Mouse (Mus musculus) gastrocnemius, adult 8-10 months (tissue): ENCODE data around the gene AI413582. TPM values are rescaled to one million over a fixed set of nuclear protein-coding genes. Genes with fewer than 3 reads are reported as not detected.

Source experiments
- DNase-seq, 2 experiments: peaks; one replicate each; pipeline ENCODE4 v3.0.0; 2022; ENCODE audit warnings: low spot score in 2 of 2
- total RNA-seq, 4 experiments: library from RNA; stranded (reverse); gene quantifications; 2 replicates each; pipeline ENCODE4 v1.2.4; 2022

Gene AI413582
- total RNA-seq, 4 experiments from 2014 or later: 1.7 to 3.9 (median 2.8) TPM

DNA sequence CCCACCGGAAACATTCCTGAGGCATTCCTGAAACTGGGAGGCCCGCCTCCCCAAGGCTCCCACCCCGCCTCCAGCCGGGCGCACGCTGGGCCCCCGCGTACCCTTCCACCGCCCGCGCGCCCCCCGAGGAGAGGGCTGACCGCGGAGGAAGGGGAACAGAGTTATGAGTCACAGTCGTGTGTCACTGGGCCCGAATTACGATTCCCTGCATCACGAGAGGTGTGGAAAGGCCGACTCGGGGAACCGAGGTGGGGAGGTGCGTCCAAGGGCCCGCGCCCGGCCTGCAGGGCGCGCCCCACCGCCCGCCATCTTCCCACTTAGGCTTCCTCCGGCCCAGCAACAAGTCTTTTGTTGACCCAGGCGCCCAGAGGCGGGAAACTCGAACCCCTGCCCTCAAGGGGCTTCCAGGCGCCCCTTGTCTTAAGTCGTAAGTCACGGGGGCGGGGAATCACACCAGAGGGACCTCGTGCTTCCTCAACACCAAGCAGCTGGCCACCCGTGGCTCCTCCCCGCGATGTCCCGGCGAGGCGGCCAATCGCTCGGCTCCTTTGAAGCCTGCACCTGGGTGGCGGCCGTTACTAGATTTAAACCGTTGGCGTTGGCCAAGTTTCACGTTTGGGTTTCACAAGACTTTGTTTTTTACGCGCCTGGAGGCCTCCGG, 9.9 kb downstream of the AI413582 start:
- DNase-seq: no peak

DNA sequence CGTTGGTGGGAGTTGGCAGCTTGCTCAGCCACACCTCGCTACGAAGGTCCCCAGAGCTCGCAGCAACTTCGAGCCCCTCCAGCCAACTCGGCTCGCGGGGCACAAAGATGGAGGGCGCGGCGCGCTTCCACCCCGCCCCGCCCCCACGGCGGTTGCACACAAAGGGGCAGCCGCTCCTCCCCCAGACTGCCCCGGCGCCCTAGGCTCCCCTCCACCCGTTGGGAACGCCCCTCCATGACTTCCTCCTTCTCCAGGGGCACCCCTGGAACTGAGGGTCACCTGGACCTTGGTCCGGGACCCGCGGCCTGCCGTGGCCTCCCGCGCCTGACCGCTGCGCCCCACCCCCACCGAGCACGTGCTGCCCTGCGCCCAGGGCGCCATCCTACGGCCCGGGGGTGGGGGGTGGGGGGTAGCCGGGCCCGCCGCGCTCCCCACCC, 10.5 kb downstream of the AI413582 start:
- DNase-seq: no peak

DNA sequence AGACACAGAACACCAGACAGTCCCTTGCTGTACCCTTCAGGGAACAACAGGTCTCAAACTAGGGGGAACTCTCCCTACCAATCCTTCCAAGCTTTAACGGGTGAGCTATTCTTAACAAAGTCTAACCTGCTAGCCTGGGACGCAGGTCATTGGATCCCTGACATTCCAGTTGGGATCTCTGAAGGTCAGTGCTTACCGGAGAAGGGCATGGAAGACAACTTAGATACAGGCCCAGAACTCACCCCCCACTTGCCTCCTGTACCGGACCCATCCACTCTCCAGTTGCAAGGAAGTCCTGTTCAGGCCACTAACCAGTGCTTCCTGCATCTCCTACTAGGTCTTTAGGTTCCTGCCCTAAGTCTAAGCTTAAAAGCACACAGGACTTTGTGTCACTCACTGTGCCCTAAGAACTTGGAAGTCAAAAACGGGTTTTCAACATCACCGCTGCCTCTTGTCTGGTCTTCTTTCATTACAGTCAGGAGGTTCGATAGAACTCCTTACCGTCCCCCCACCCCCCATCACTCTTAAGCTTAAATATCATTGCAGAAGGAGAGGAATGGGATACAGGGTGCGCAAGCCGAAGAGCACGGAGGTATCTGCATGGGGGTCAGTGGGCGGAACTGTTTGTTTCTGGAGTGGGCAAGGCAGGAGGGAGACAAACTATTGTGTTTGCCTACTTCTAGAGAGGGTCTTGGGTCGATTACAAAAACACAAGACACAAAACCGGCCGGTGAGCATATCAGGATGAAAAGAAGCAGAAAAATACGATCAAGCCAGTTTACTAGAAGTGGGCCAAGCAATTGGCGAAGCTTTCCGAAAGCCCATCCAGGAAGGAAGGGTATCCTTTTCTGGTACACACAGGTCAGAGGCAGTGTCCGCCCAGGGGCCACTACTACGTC, 11.2 kb downstream of the AI413582 start:
- DNase-seq: no peak

DNA sequence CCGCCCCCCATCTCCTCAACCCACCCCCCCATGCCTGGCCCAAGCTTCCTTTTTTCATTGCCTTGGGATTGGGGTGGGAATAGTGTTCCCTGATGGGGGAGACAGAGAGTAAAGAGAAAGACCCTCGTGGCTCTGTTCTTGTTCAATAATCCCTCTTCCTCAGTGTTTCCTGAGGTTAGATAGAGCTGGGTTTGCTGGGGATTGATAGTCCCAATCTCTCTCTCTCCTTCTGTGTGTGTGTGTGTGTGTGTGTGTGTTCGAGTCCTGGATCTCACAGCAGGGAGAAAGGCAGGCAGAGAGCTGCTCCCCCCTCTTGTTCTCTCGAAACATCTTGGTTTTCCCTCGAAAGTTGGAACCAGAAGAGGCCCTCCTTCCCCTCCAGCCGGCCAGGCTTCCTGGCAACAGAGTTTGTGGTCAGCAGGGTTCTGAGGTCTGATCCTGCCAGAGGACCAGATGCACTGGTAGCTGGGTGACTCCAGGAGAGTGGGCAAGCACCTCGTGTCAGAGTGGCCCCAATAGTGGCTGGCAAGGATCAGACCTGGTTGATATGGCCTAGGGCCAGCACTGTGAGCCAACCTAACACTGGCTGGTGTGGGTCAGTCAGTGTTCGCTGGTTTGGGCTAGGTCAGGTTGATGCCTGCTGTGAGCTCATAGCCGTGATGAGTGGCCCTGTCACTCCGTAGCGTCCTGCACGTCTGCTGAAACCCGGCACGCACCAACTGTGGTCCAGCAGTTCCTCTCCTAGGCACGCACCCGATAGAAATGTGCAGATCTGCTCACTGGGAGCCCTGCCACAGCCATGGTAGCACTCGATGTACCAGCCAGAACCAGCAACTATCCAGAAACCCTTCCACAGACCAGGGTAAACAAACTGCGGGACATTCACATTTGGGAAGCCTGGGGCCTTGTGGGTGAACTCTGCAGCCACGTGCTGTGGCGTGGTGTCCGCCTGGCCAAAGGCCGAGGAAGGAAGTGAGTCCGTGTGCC, 13.0 kb downstream of the AI413582 start:
- no peak for DNase-seq

DNA sequence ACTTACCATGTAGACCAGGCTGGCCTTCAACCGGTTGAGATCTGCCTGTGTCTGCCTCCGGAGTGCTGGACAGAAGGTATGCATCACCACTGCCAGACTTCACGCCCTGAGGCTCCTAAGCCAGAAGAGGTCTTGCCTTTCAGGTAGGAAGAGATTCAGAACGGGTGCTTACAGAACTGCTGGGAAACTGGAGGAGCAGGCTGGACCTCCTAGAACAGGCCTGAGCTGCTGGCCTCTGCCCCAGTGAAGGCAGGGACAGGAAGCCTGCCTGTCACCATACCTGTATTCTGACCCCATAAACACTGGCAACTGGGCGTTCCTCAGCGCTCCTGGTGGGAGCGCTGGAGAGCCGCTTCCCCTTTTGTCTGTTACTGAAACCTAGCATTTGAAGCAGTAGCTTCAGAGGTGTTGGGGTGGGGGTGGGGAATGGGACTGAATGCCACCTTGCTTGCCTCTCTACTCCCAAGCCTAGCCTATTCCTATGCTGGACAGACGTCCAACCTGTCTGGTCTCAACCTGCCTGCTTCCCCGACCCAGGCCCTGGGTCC, 14.1 kb downstream of the AI413582 start:
- DNase-seq: no peak

DNA sequence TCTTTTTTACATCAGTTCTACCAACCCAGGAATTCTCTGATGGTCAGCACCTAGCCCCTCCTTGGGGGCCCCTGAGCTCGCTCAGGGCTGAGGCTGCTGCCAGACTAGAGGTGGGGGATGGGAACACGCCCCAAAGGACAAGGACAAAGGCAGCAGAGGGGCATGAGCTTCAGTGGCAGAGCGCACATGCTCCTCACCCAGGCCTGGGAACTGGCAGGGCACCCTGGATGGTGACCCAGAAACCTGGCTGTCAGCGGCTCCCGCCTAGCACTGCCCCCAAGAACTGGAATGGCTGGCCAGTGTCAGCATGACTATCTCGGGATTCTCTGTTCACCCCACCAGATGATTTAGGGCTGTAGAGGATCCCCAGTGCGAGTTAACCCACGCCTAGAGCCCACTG, 16.3 kb downstream of the AI413582 start:
- no peak for DNase-seq

DNA sequence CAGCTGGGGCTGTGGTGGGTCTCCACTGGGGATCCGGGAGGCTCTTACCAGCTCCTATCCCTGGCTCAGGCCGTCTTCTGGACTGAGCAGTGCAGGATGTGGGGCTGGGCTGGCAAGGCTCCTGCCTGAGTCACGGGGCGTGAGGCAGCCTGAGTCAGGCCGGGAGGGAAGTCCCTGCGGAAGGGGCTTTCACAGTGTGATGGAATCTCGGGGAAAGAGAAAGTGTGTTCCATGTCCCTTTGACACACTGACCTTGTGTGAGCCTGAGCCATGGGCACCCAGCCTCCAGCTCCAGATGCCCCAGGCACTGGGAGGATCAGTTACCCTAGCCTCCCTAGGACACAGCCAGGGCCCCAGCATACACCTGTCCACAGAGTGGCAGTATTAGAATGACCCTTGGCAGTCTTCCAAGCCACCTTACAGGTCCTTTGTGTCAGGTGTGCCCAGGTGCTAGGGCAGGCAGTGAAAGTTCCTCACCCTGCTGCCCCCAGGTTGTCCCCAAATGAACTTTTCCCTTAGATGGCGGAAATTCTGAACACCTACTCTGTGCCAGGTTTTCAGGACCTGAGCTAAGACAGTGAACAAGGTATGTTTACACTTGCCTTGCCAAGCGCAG, 18.2 kb downstream of the AI413582 start:
- no peak for DNase-seq

DNA sequence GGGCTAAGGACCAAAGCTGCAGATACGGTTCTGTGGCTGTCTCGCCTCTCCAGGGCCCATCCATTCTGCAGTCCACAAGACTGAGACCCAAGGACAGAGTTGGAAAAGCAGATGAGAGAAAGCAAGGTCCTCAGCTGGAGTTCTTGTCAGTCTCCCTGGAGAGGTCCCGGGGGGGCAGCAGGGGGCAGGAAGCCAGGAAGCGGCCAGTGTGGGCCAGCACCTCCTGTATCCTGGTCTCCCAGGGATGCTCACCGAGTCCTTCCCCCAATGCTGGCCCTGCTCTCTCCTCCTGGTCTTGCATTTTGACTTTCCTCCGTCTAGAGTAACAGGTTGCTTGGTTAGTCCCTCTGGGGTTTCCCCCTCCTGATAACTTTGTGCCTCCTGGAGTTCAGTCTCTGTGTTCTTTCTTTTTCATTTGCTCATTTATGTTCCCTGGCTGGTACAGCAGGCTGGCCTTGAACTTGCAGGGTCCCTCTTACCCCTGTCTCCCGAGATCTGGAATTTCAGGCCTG, 18.9 kb downstream of the AI413582 start:
- DNase-seq: no peak

DNA sequence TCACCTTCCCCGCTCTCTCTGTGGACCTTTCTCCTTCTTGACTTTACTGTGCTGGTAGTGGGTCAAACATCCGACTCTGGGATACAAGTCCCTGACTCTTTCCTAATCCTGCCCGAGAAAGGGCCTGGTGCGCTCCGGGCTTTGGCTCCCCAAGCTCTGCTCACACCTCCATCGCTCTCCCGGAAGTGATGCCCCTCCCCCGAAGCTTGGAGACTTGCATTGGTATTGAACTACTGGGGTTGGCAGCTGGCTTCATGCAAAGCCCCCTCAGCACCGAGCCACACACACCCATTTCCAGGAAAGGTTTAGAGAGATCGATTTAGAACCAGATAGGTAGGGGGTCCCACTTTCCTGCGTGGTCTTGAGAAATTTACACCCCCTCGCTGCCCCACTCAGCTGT, 19.6 kb downstream of the AI413582 start:
- no peak for DNase-seq

DNA sequence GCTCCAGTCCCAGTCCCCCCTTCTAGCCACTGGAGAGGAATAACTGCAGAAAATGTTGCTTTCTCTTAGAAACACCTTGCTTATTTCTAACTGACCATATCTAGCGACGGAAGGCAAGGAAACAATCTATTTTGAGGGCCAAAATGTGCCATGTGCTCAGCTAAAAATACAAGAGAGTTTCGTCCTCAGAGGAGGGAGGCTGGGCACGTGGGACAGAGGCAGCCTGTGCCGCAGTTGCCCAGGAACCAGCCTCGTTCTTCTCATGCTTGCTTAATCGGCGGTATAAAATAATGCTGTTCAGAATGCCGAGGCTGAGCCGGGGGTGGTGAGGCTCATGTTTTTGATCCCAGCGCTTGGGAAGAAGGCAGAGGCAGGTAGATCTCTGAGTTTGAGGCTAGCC, 21.0 kb downstream of the AI413582 start:
- DNase-seq: no peak

DNA sequence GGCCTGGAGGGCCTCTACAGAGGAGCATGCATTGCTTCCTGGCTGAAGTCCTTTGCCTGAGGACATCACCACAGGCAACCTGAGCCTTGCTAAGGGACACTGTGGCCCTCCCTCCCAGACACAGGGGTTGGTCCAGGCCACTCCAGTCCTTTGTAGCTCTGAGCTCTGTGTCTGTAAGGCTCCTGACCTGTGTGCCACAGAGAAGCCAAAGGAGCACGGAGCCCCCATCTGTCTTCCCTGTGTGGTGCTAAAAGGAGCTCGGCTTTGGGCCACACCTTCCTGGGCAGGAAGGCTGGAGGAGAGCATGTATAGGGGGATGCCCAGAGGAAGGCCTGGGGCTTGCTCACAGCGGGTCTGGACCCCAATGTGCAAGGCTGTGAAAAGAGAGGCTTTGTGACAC, 23.6 kb downstream of the AI413582 start:
- DNase-seq: no peak

DNA sequence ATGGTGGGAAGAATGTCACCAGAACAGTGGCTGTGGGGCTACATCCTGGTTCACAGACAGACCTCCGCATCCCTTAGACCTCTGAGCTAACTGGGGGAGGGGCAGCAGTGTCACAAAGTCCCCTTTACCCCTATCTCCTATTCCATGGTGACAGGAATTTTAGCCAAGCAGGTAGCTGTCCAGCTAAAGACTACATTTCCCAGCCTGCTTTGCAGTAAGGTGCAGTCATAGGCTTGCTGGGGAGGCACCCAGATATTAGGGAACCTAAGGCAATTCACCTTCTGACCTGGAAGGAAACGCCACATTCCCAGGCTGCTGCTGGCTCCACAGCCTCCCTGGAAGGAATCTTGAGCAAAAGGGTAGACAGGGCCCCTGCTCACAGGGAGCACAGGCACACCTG, 24.3 kb downstream of the AI413582 start:
- no peak for DNase-seq

DNA sequence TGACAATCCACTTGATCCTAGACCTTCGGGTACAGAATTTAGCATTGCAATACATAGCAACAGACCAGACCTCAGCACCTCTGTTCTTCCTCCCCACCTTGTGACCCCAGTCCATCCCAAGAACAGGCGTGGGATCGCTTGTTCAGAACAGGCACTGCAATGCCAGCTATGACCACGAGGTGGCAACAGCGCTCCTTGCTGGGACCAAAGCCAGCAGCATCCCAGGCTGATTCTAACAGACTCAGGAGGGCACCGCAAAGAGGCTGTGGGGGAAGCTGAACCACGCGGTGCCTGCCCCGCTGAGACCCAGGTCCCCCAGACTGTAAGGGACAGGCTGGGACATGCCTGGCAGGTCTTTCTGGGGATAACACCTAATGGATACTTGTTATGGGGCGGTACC, 30.8 kb downstream of the AI413582 start:
- peak; percentile 67 to 71 for DNase-seq

DNA sequence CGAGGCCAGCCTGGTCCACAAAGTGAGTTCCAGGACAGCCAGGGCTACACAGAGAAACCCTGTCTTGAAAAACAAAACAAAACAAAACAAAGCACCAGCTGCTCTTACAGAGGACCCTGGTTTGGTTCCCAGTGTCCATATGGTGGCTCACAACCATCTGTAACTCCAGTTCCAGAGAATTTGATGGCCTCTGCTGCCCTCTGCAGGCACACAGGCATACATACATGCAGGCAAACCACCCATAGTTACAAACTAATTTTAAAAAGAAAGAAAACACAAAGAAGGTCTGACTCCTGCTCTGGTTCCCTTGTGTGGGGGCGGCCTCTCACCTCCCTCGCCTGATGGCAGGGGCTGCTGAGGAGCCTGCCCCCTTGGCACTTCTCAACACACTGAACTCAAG, 32.2 kb downstream of the AI413582 start:
- DNase-seq: no peak

DNA sequence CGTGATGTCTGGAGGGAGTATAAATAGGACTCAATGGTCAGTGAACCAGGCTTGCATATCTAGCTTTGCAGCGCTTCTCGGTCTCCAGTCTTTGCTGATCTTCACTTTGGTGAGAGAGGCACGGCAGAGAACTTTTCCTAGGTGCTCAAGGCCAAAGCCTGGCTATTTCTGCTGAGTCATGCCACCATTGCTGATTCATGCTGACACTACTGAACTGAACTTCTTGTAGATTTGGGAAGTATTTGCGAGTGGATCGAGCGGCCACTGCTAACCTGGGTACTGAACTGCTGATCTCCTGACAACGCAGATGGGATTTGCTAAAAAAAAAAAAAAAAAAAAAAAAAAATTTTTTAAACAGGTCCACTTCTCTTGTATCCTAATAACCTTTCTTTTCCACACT, 33.5 kb downstream of the AI413582 start:
- no peak for DNase-seq

DNA sequence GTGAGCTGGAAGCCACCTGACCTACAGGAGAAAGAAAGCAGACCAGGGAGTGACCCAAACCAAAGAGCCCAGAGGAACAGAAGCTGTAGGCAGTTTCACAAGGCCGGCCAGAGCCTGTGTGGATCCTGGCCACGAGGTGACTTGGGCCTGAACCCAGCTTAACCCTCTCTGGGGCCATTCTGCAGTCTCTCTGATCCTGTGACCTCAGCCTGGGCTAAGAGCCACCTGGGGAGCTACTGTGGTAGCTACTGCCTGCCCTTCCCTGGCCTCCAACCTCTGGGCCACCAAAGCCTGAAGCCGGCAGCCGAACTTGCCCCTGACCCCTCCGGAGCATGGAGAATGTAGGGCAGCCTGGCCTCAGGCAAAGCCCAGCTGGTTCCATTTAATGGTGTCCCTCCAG, 36.8 kb downstream of the AI413582 start:
- DNase-seq: no peak

DNA sequence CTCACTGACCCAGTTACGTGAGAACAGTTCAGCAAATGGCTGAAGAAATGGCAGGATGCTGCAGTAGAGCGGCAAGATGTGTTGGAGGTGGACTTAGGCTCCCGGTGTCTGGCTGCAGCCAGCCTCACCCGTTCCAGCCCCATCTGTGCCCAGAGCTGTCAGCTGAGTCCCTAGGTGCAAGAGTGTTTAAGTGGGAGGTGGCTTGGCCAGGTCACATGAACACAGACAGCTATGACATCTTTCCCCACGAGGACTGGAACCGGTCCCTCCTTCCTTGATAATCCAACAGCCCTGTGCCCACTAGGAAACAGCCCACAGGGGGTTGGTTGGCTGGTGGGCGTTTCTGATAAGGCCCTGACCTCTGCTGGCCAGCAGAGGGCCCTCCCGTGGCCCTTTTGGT, 37.5 kb downstream of the AI413582 start:
- DNase-seq: no peak

DNA sequence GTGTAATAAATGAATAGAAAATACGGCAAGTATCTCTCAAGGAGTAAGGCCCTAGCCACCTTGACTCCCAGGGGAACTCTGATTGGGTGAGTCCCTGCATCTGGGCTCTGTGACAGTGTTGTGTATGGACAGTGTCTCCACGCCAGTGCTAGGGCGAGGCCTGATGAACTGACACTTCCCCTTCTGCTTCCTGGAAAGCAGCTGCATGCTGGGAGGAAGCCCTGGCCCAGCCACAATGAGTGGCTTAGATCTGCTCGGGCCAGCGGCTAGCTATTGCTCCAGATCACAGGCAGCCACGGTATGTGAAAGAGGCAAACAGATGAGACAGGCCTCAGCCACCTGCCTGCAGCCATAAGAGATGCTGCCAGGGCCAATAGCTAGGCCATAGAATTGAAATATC, 38.4 kb downstream of the AI413582 start:
- no peak for DNase-seq

DNA sequence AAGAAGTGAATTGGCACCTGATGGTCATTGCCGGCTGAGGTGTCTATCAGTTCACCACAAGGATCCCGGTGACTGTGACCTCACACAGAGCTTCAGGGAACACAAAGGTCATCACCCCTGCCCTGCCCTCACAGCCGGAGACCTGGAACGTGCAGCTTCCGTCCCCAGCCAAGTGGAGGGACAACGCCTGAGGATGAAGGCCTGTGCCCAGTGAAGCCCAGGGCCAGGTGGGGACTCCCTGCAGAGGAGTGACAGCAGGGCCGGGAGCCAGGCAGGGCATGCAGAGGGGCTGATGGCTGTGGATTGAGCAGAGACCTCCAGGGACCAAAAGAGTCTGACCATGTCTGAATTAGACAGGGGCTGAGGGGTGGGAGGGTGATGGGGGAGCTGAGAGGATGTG, 42.4 kb downstream of the AI413582 start:
- no peak for DNase-seq

DNA sequence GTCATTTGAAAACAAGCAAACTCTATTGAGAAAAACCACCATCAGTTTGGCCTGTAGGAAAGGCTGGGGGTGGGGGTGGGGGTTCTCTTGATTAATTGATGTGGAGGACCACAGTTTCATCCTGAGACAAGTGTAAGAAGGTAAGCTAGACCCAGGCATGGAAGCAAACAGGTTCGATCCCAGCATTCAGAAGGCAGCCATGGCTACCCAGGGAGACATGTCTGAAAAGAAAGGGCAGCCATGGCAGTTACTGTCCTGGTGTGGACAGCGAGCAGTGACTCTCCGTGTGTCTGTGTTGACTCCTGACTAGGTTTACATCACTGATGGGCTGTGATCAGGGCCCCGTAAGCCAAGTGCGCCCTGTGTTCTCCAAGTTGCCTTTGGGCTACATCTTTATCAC, 44.3 kb downstream of the AI413582 start, which contains the start of gene Grm4:
Grm4 (minus strand) TSS at position 101 of the 400 bp plus-strand sequence.
- no peak for DNase-seq

DNA sequence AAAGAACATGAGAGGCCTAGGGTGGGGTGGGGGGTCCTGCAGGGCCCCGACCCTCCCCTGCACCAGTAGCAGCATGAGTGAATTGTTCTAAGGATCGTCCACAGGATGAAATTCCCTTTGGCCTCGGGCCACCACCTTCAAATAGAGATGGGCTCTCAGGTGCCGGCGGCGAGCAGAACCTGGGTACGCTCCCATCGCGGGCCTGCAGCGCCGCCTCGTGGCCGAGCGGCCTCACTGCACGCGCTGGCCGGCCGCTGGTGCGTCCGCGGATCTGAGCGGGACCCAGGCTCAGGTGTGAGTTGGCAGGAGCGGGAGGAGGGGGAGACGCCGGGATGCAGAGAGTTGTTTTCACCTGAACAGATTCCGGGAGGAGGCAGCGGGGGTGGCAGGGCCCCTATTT, 45.0 kb downstream of the AI413582 start:
- peak; percentile 15 to 27 for DNase-seq
